Mouse (Mus musculus) stomach, embryonic 15.5 days (tissue): ENCODE data around the gene Vps4a. TPM values are rescaled to one million over a fixed set of nuclear protein-coding genes. Genes with fewer than 3 reads are reported as not detected.
"Not testable (repeated sequence)": the region's sequence is repeated elsewhere in the genome, so short reads cannot be mapped to it uniquely, and the experiment has no call there.

ENCODE experiments used
- ATAC-seq: fragments of 200-750 bp; cut with Nextera tagmentation; 2 replicates; pipeline ENCODE4 v1.8.0; 2017; ENCODE audit warnings: low read depth, moderate number of reproducible peaks, moderate TSS enrichment; ENCODE audit not compliant: insufficient read depth, low FRiP score
- H3K27ac ChIP-seq: fragments of 300-500 bp; sonication (generic); 2 replicates; pipeline ENCODE4 v1.5.1; 2015; ENCODE audit warnings: mild to moderate bottlenecking, inconsistent platforms
- H3K27me3 ChIP-seq: fragments of 300-500 bp; sonication (generic); replicated peaks from 2 replicates; pipeline ENCODE4 v1.6.1; 2015; ENCODE audit warnings: inconsistent platforms
- H3K36me3 ChIP-seq: fragments of 300-500 bp; sonication (generic); 2 replicates; pipeline ENCODE4 v1.6.1; 2015; ENCODE audit warnings: inconsistent platforms
- H3K4me1 ChIP-seq: fragments of 300-500 bp; sonication (generic); 2 replicates; pipeline ENCODE4 v1.6.1; 2015; ENCODE audit warnings: inconsistent platforms
- H3K4me2 ChIP-seq: fragments of 300-500 bp; sonication (generic); 2 replicates; pipeline ENCODE4 v1.6.1; 2015; ENCODE audit warnings: mild to moderate bottlenecking, inconsistent platforms
- H3K4me3 ChIP-seq: fragments of 300-500 bp; sonication (generic); replicated peaks from 2 replicates; pipeline ENCODE4 v1.5.1; 2015; ENCODE audit warnings: inconsistent platforms
- H3K9ac ChIP-seq: fragments of 300-500 bp; sonication (generic); 2 replicates; pipeline ENCODE4 v1.6.1; 2015; ENCODE audit warnings: inconsistent platforms
- H3K9me3 ChIP-seq: fragments of 300-500 bp; sonication (generic); 2 replicates; pipeline ENCODE4 v1.6.1; 2016; ENCODE audit warnings: inconsistent platforms
- WGBS: fragments of 180-500 bp; shearing (Covaris S2); methylation state at CpG from one replicate; pipeline ENCODE4 v1.1.7; 2015; 5-methylcytosine and 5-hydroxymethylcytosine counted together
- polyA plus RNA-seq: library from polyadenylated mRNA; unstranded; fragments of >200 nt; fragmentation: Nextera tagmentation; extraction: Ambion mirVana; gene quantifications from 2 replicates; pipeline ENCODE4 v1.2.1, GENCODE M21; 2015

The Vps4a gene
- polyA plus RNA-seq, 1 experiment from 2014 or later = 62.0 TPM

DNA sequence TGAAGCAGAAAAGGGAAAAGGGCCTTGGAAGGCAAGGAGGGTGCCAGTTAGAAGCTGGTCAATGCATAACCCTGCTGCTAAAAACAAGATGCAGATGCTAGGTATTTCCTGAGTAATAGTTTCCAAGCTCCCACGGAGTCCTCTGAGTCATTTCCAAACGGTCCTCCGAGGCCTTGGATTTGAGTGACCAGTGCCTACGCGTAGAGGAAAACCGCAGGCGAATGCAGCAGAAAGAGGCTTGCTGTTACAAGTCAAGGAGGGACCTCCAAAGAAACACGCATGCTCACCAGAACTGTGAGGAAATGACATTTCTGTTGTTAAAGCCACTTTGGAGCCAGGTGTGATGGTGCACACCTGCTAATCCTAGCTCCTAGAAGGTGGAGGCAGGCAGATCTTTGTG is 7.5 kb upstream of the Vps4a start:
- WGBS = 85% methylated on average over 8 of the region's 8 CpGs
- Histone ChIP-seq H3K4me3 (no peak overlapping the region), H3K4me1 (no peaks in the 10 kb centered on the region), H3K9me3 (no peaks in the 10 kb centered on the region), H3K27me3 (no peaks in the 10 kb centered on the region), H3K27ac (no peak overlapping the region), H3K36me3 (no peaks in the 10 kb centered on the region), H3K4me2 (no peak overlapping the region), H3K9ac (no peak overlapping the region)
- ATAC-seq = no peak

DNA sequence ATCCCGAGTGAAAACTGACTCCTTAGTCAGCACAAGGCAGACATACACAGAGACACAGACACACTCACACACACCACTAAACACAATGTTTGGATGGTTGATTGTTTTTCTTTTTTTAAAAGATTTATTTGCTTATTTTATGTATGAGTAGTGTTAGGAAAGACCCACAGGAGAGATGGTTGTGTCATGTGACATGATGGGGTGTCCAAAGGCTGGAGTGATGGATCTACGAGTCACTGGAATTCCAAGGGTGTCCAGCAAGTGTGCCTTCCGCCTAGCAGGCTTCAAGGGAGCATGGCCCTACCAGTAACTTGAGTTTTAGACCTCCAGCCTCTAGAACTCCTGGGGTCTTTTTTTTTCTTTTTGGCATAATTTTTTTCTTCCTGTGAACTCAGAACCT is 1.7 kb upstream of the Vps4a start:
- 72% methylated on average over 3 of the region's 3 CpGs for WGBS
- Histone ChIP-seq H3K4me3 (no peak overlapping the region), H3K4me1 (peaks cover 7% of the 10 kb centered on the region), H3K36me3 (no peaks in the 10 kb centered on the region), H3K27me3 (no peaks in the 10 kb centered on the region), H3K9ac (no peak overlapping the region), H3K4me2 (no peak overlapping the region), H3K9me3 (no peaks in the 10 kb centered on the region), H3K27ac (no peak overlapping the region)
- no peak for ATAC-seq

- Histone ChIP-seq H3K9ac (no peak overlapping the region), H3K27ac (no peak overlapping the region), H3K36me3 (no peaks in the 10 kb centered on the region), H3K4me3 (no peak overlapping the region), H3K27me3 (no peaks in the 10 kb centered on the region), H3K4me2 (no peak overlapping the region), H3K9me3 (no peaks in the 10 kb centered on the region), H3K4me1 (peaks cover 7% of the 10 kb centered on the region)
- ATAC-seq = no peak
- WGBS = 61% methylated on average over 5 of the region's 5 CpGs
These were observed 964 bp upstream of the Vps4a start for GRCm38 (mm10) chr8:107030058-107030457.

DNA sequence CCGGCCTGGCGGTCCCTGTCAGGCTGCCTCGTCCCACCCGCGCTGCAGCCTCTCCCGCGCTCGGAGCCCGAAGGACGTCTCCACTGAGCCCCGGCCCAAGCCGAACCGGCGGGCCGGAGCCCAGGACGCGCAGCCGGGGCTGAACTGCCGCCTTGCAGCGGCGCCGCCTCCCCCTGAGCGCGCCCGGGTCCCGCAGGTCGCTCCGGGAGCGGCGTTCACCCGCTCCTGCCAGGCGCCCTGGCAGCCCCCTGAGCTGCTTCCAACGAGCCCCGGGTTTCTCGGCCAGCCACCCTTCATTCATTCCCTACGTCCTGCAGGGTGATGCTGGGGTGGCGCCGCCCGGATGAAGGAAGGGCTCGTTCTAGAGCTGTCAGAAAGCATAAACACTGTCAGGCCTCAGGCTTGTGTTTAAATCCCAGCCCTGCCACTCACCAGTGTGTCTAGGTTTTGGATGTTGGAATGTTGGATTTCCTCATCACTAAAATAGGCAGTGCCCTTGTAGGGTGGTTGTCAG is 612 bp downstream of the Vps4a start:
- under 1% methylated on average over 39 of the region's 40 CpGs for WGBS

GRCm38 (mm10) chr8:107033609-107034008 is 2.6 kb downstream of the Vps4a start:
- ATAC-seq, H3K36me3 ChIP-seq, H3K4me3 ChIP-seq, H3K9ac ChIP-seq, H3K9me3 ChIP-seq, H3K27me3 ChIP-seq, H3K4me2 ChIP-seq, H3K4me1 ChIP-seq, H3K27ac ChIP-seq: not testable (repeated sequence)
- WGBS = 92% methylated on average over 2 of the region's 2 CpGs

More for the DNA sequence above, 612 bp downstream of the Vps4a start:
- ATAC-seq = peak; percentile 20; the same call in 1 of the 2 replicates
- H3K36me3 ChIP-seq = no peaks in the 10 kb centered on the region
- no peaks in the 10 kb centered on the region for H3K9me3 ChIP-seq
- H3K4me3 ChIP-seq = peak overlapping the region; percentile 98
- no peaks in the 10 kb centered on the region for H3K27me3 ChIP-seq
- H3K9ac ChIP-seq = peak overlapping the region; percentile 94
- H3K27ac ChIP-seq = peak overlapping the region; percentile 86
- peak overlapping the region; percentile 55 for H3K4me2 ChIP-seq
- peaks cover 7% of the 10 kb centered on the region for H3K4me1 ChIP-seq

DNA sequence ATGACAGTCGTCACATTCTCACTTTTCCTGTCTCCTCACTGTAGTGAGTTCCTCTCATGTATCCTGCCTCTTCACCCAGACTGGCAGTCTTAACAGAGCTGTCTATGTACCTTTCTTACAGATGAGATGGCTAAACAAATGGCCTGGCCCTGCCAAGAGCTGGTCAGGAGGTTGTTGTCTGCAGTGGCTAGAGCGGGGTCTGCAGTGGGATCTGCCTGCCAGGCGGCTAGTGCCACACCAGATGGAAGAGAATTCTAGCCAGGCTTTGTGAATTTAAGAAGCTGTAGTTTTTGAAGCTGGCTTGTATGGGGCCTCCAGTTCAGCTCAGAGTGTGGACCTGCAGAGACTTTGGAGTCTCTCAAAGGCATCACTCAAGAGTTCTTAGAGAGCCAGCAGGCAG is 4.6 kb downstream of the Vps4a start:
- no peaks in the 10 kb centered on the region for H3K27me3 ChIP-seq
- ATAC-seq = no peak

GRCm38 (mm10) chr8:107036626-107037025 is 5.6 kb downstream of the Vps4a start:
- ATAC-seq = no peak
- Histone ChIP-seq H3K4me2 (no peak overlapping the region), H3K9ac (no peak overlapping the region), H3K9me3 (no peaks in the 10 kb centered on the region), H3K36me3 (peaks cover 29% of the 10 kb centered on the region), H3K27ac (no peak overlapping the region), H3K4me3 (no peak overlapping the region), H3K27me3 (no peaks in the 10 kb centered on the region), H3K4me1 (peaks cover 7% of the 10 kb centered on the region)
- 75% methylated on average over 8 of the region's 8 CpGs for WGBS

More for the DNA sequence above, 4.6 kb downstream of the Vps4a start:
- no peak overlapping the region for H3K27ac ChIP-seq
- H3K4me2 ChIP-seq = no peak overlapping the region
- peaks cover 21% of the 10 kb centered on the region for H3K36me3 ChIP-seq
- no peak overlapping the region for H3K4me3 ChIP-seq
- H3K9me3 ChIP-seq = no peaks in the 10 kb centered on the region
- no peak overlapping the region for H3K9ac ChIP-seq
- peaks cover 7% of the 10 kb centered on the region for H3K4me1 ChIP-seq
- WGBS = 85% methylated on average over 3 of the region's 3 CpGs

DNA sequence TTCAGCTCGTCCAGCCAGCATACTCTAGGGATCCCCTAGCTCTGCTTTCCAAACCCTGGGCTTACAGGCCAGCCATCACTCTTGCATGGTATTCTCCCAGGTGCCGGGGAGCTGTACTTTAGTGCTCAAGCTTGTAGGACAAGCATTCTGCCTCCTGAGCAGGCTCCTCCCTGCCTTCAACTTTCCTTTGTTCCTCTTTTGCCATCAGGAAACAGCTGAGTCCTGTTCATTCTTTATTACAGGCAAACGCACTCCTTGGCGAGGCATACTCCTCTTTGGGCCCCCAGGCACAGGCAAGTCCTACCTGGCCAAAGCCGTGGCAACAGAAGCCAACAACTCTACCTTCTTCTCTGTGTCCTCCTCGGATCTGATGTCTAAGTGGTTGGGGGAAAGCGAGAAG is 9.6 kb downstream of the Vps4a start:
- no peak overlapping the region for H3K4me3 ChIP-seq
- H3K4me1 ChIP-seq = no peaks in the 10 kb centered on the region
- no peak overlapping the region for H3K27ac ChIP-seq
- ATAC-seq = no peak
- H3K4me2 ChIP-seq = no peak overlapping the region
- no peak overlapping the region for H3K9ac ChIP-seq
- peaks cover 67% of the 10 kb centered on the region for H3K36me3 ChIP-seq
- H3K9me3 ChIP-seq = no peaks in the 10 kb centered on the region
- no peaks in the 10 kb centered on the region for H3K27me3 ChIP-seq
- WGBS = 77% methylated on average over 7 of the region's 7 CpGs

DNA sequence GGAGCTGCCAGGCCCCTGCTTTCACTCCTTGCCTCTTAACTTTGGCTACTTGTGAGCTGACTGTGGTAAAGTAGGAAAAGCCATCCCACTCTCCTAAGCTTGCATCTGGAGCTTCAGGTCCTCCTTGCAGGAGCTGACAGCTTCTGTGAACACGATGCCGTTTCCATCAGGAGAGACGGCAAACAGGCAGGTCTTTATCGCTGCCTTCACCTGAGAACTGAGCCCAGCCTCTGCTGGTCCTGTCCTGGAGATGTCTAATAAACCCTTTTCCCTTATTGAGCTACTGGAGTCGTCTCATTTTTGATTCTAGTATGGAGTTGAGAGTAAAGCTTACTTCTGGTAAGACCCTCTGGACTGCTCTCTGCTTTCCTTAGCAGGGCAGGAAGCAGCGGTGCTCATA is 14.5 kb downstream of the Vps4a start:
- H3K4me1 ChIP-seq = peaks cover 9% of the 10 kb centered on the region; the same call in 1 of the 2 replicates
- H3K27ac ChIP-seq = no peak overlapping the region
- WGBS = 86% methylated on average over 6 of the region's 6 CpGs
- no peak overlapping the region for H3K9ac ChIP-seq
- no peaks in the 10 kb centered on the region for H3K27me3 ChIP-seq
- H3K4me2 ChIP-seq = no peak overlapping the region
- peaks cover 64% of the 10 kb centered on the region for H3K36me3 ChIP-seq
- H3K9me3 ChIP-seq = no peaks in the 10 kb centered on the region
- H3K4me3 ChIP-seq = no peak overlapping the region
- no peak for ATAC-seq

DNA sequence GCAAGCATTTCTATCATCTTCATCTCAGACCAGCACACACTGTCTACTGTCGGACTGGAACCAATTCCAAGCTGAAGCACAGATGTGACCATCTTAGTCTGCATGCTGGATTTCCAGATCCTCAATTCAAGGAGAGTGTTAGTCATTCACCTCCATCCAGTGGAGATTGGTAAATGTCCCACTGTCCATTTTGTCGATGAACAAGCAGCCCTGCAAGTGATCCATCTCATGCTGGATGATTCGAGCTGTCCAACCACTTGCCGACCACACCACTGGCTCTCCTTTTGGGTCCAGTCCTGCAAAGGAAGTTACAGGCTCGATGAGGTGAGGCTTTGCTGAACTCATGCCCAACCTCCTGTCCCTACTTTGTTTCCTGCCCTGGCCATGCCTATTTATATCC is 16.0 kb downstream of the Vps4a start:
- H3K4me3 ChIP-seq = no peak overlapping the region
- WGBS = 79% methylated on average over 5 of the region's 5 CpGs
- no peak overlapping the region for H3K27ac ChIP-seq
- no peak overlapping the region for H3K9ac ChIP-seq
- peaks cover 9% of the 10 kb centered on the region; the same call in 1 of the 2 replicates for H3K4me1 ChIP-seq
- no peaks in the 10 kb centered on the region for H3K27me3 ChIP-seq
- H3K4me2 ChIP-seq = 0 out of 2 replicates have a peak overlapping the region, but pooled peaks have one; percentile 93
- ATAC-seq = no peak
- H3K36me3 ChIP-seq = peaks cover 63% of the 10 kb centered on the region
- H3K9me3 ChIP-seq = no peaks in the 10 kb centered on the region

GRCm38 (mm10) chr8:107048061-107048941 is 17.3 kb downstream of the Vps4a start, which contains the start of gene Pdf:
TSS of gene Pdf (minus strand) at chr8:107048614.
- under 1% methylated on average over 87 of the region's 87 CpGs for WGBS
- H3K4me3 ChIP-seq = peak within 1 kb of the TSS; percentile 81
- peaks cover 64% of the 10 kb centered on the region for H3K36me3 ChIP-seq
- H3K4me2 ChIP-seq = peak within 1 kb of the TSS; percentile 93
- peaks cover 9% of the 10 kb centered on the region; the same call in 1 of the 2 replicates for H3K4me1 ChIP-seq
- peak within 1 kb of the TSS; percentile 94 for H3K27ac ChIP-seq
- peak; percentile 79 for ATAC-seq
- peak within 1 kb of the TSS; percentile 80 for H3K9ac ChIP-seq
- no peaks in the 10 kb centered on the region for H3K9me3 ChIP-seq
- H3K27me3 ChIP-seq = no peaks in the 10 kb centered on the region

GRCm38 (mm10) chr8:107049480-107049879 is 18.5 kb downstream of the Vps4a start:
- Histone ChIP-seq H3K4me3 (no peak overlapping the region), H3K27me3 (no peaks in the 10 kb centered on the region), H3K9ac (no peak overlapping the region), H3K27ac (no peak overlapping the region), H3K4me1 (peaks cover 9% of the 10 kb centered on the region; the same call in 1 of the 2 replicates), H3K9me3 (no peaks in the 10 kb centered on the region), H3K4me2 (peak overlapping the region; percentile 93), H3K36me3 (peaks cover 55% of the 10 kb centered on the region)
- no peak for ATAC-seq
- 96% methylated on average over 4 of the region's 4 CpGs for WGBS
